Mouse (Mus musculus): ENCODE results near the gene Fgf4. TPM values are rescaled to one million over a fixed set of nuclear protein-coding genes. Genes with fewer than 3 reads are reported as not detected.

Fgf4 gene
- polyA plus RNA-seq, 1 experiment from 2014 or later = not detected

DNA sequence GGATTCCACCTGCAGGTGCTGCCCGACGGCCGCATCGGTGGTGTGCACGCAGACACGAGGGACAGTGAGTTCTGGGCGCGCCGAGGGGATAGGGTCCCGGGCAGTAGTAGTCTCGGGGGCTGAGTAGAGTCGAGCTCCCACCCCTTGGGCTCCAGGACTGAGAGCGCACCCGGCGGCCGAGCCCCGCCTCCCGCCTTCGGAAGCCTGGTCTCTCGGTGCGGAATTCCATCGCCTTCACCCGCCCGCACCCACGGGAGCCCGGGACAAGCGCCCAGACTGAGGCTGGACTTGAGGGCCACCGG lies 14.6 kb downstream of the Fgf4 start:
- Histone ChIP-seq H3K9ac (ENCODE audit: low read depth, low read length) (no peak overlapping the region), H3K4me3 (ENCODE audit: low read depth, low read length) (0 out of 2 replicates have a peak overlapping the region, but pooled peaks have one; percentile 30)
- DNase-seq (ENCODE audit: low spot score) = no peak

DNA sequence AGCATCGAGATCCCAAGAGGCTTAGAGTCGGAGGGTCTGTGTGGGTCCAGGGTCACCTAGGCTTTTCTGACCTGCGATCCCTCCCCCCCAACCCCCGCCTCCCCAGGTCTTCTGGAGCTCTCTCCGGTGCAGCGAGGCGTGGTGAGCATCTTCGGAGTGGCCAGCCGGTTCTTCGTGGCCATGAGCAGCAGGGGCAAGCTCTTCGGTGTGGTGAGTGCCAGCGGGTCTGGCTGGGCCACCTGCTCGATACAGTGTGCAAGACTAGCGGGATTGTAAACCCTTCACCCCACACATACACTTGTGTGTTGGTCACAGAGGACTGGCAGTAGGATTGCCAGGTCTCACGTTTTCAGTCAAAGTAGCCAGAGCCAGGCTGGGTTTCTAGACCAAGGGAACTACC lies 15.0 kb downstream of the Fgf4 start:
- no peaks in the 10 kb centered on the region for H3K9me3 ChIP-seq (ENCODE audit: control insufficient read depth, low read length)

More for the DNA sequence above, 14.6 kb downstream of the Fgf4 start:
- 3% methylated on average over 28 of the region's 28 CpGs for WGBS
- H3K27ac ChIP-seq (ENCODE audit: low read depth, low read length) = no peak overlapping the region
- H3K27me3 ChIP-seq (replicated peaks; ENCODE audit: control insufficient read depth, insufficient read depth, low read length) = peaks cover 75% of the 10 kb centered on the region
- peak overlapping the region; percentile 42; the same call in 1 of the 2 replicates for H3K4me2 ChIP-seq
- H3K9me3 ChIP-seq (ENCODE audit: control insufficient read depth, low read length) = no peaks in the 10 kb centered on the region
- no peaks in the 10 kb centered on the region for H3K36me3 ChIP-seq (ENCODE audit: control insufficient read depth, insufficient read depth, low read length)
- H3K4me1 ChIP-seq (replicated peaks; ENCODE audit: control insufficient read depth, insufficient read depth, low read length) = peaks cover 5% of the 10 kb centered on the region; the same call in 1 of the 2 replicates
- no peak for ATAC-seq (replicated peaks; ENCODE audit: low FRiP score)

DNA sequence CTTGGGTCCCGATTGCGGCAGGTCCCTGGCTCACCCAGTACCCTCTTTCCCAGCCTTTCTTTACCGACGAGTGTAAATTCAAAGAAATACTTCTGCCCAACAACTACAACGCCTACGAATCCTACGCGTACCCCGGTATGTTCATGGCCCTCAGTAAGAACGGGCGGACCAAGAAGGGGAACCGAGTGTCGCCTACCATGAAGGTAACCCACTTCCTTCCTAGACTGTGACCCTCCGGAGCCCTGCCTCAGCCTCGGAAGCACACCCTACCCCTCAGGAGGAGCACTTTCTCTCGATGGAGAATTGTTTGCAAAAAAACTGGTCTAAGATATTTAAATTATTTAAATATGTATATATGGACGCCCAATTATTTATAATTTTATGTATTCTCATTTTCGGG lies 15.5 kb downstream of the Fgf4 start:
- Histone ChIP-seq H3K27me3 (replicated peaks; ENCODE audit: control insufficient read depth, insufficient read depth, low read length) (peaks cover 84% of the 10 kb centered on the region), H3K4me1 (replicated peaks; ENCODE audit: control insufficient read depth, insufficient read depth, low read length) (peaks cover 5% of the 10 kb centered on the region; the same call in 1 of the 2 replicates), H3K27ac (ENCODE audit: low read depth, low read length) (no peak overlapping the region), H3K4me3 (ENCODE audit: low read depth, low read length) (no peak overlapping the region), H3K36me3 (ENCODE audit: control insufficient read depth, insufficient read depth, low read length) (no peaks in the 10 kb centered on the region), H3K9me3 (ENCODE audit: control insufficient read depth, low read length) (no peaks in the 10 kb centered on the region), H3K4me2 (no peak overlapping the region), H3K9ac (ENCODE audit: low read depth, low read length) (no peak overlapping the region)
- DNase-seq (ENCODE audit: low spot score) (no peak), ATAC-seq (replicated peaks; ENCODE audit: low FRiP score) (no peak)
- WGBS = 5% methylated on average over 18 of the region's 18 CpGs

More for the DNA sequence above, 15.0 kb downstream of the Fgf4 start:
- no peak for ATAC-seq (replicated peaks; ENCODE audit: low FRiP score)
- WGBS = 2% methylated on average over 15 of the region's 15 CpGs
- Histone ChIP-seq H3K9ac (ENCODE audit: low read depth, low read length) (no peak overlapping the region), H3K4me1 (replicated peaks; ENCODE audit: control insufficient read depth, insufficient read depth, low read length) (peaks cover 5% of the 10 kb centered on the region; the same call in 1 of the 2 replicates), H3K4me3 (ENCODE audit: low read depth, low read length) (no peak overlapping the region), H3K4me2 (no peak overlapping the region), H3K36me3 (ENCODE audit: control insufficient read depth, insufficient read depth, low read length) (no peaks in the 10 kb centered on the region), H3K27me3 (replicated peaks; ENCODE audit: control insufficient read depth, insufficient read depth, low read length) (peaks cover 79% of the 10 kb centered on the region), H3K27ac (ENCODE audit: low read depth, low read length) (no peak overlapping the region)
- no peak for DNase-seq (ENCODE audit: low spot score)

DNA sequence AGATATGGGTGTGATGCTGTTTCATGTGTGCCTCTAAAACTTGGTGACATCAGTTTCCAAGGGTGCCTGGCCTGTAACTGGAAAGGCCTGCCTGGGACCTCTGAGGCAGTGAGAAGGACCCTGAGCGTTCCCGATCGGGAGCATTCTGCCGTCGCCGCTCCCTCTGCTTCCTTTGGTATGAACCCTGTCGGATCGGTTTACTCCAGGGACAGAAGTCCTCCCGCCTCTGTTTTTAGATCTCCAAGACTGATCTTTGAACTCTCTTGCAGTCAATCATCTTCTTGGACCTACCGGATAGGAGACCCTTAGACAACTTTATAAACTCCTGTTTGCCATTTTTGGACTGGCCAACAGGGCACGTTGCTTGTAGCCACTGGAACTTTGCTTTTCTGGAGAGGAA lies 16.0 kb downstream of the Fgf4 start:
- Histone ChIP-seq H3K4me2 (no peak overlapping the region), H3K27me3 (replicated peaks; ENCODE audit: control insufficient read depth, insufficient read depth, low read length) (peaks cover 84% of the 10 kb centered on the region), H3K27ac (ENCODE audit: low read depth, low read length) (no peak overlapping the region), H3K9ac (ENCODE audit: low read depth, low read length) (no peak overlapping the region), H3K4me3 (ENCODE audit: low read depth, low read length) (no peak overlapping the region), H3K9me3 (ENCODE audit: control insufficient read depth, low read length) (no peaks in the 10 kb centered on the region), H3K36me3 (ENCODE audit: control insufficient read depth, insufficient read depth, low read length) (no peaks in the 10 kb centered on the region), H3K4me1 (replicated peaks; ENCODE audit: control insufficient read depth, insufficient read depth, low read length) (peaks cover 5% of the 10 kb centered on the region; the same call in 1 of the 2 replicates)
- 4% methylated on average over 11 of the region's 11 CpGs for WGBS
- DNase-seq (ENCODE audit: low spot score) = no peak
- ATAC-seq (replicated peaks; ENCODE audit: low FRiP score) = no peak

DNA sequence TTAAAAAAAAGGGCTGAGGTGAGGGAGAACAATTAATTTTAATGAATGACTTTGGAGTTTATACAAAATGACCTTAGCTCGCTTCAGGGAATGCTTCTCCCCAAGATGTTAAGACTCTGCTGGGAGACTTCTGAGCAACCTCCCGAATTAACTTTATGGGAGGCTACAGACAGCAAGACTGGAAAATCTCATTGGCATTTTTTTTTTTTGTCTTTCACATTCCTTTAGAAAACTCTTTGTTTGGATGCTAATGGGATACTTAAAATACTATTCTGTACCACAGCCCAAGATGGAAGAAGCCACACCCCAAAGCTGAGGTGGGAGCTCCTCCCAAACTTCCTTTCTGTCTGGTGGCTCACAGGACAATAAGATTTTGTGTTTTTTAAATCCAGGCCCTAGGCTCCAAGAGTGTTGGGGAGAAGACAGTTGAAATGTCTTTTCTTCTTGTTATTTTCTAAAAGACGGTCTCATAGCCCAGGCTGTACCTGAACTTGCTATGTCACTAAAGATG lies 17.0 kb downstream of the Fgf4 start:
- no peak overlapping the region for H3K27ac ChIP-seq (ENCODE audit: low read depth, low read length)
- H3K4me2 ChIP-seq = no peak overlapping the region
- peaks cover 5% of the 10 kb centered on the region; the same call in 1 of the 2 replicates for H3K4me1 ChIP-seq (replicated peaks; ENCODE audit: control insufficient read depth, insufficient read depth, low read length)
- ATAC-seq (replicated peaks; ENCODE audit: low FRiP score) (no peak), DNase-seq (ENCODE audit: low spot score) (no peak)
- no peak overlapping the region for H3K9ac ChIP-seq (ENCODE audit: low read depth, low read length)
- H3K9me3 ChIP-seq (ENCODE audit: control insufficient read depth, low read length) = no peaks in the 10 kb centered on the region
- H3K36me3 ChIP-seq (ENCODE audit: control insufficient read depth, insufficient read depth, low read length) = no peaks in the 10 kb centered on the region
- peaks cover 80% of the 10 kb centered on the region for H3K27me3 ChIP-seq (replicated peaks; ENCODE audit: control insufficient read depth, insufficient read depth, low read length)
- 60% methylated on average over 3 of the region's 3 CpGs for WGBS
- no peak overlapping the region for H3K4me3 ChIP-seq (ENCODE audit: low read depth, low read length)

DNA sequence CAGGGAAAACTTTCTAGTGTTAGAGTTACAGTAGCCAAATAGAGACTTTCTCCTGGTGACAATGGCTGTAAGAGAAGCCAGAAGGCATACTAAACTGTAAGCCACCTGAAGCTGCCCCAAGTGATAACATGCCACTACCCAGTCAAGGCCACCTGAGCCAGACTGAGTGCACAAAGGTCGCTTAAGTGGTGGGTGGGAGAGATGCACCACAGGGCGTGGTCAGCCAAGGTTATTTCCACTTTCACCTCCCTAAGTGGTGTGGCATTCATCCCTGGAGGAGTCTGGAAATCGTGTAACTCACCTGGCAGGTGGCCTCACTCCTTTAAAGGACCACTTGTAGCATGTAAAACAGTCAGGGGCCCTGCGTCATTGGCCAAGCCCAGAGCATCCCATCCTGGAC lies 20.0 kb downstream of the Fgf4 start:
- H3K36me3 ChIP-seq (ENCODE audit: control insufficient read depth, insufficient read depth, low read length) = no peaks in the 10 kb centered on the region
- H3K27me3 ChIP-seq (replicated peaks; ENCODE audit: control insufficient read depth, insufficient read depth, low read length) = peaks cover 50% of the 10 kb centered on the region
- no peak overlapping the region for H3K27ac ChIP-seq (ENCODE audit: low read depth, low read length)

DNA sequence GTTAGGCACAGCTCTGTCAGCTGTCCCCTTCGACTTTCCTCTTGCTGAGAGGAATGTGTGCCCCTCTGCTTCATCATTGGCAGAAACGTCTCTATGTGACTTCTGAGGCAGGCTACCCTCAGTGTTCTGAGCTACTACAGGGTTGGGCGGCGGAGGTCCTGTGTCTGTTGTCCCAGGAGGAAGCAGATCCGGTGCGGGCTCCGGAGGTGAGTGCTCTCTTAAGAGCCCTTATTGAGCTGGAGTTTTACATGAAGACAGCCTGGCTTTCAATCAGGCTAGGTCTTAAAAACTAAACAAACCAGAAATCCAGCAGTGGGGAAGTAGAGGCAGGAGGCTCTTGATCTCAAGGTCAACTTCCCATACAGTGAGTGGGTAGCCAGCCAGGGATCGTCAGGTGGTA lies 20.4 kb downstream of the Fgf4 start:
- Histone ChIP-seq H3K4me2 (no peak overlapping the region), H3K27me3 (replicated peaks; ENCODE audit: control insufficient read depth, insufficient read depth, low read length) (peaks cover 46% of the 10 kb centered on the region), H3K36me3 (ENCODE audit: control insufficient read depth, insufficient read depth, low read length) (no peaks in the 10 kb centered on the region), H3K4me3 (ENCODE audit: low read depth, low read length) (no peak overlapping the region), H3K27ac (ENCODE audit: low read depth, low read length) (no peak overlapping the region), H3K9ac (ENCODE audit: low read depth, low read length) (no peak overlapping the region), H3K9me3 (ENCODE audit: control insufficient read depth, low read length) (no peaks in the 10 kb centered on the region), H3K4me1 (replicated peaks; ENCODE audit: control insufficient read depth, insufficient read depth, low read length) (no peaks in the 10 kb centered on the region)
- DNase-seq (ENCODE audit: low spot score) = no peak
- no peak for ATAC-seq (replicated peaks; ENCODE audit: low FRiP score)
- whole genome bisulfite sequencing = 75% methylated on average over 8 of the region's 8 CpGs

More for the DNA sequence above, 20.0 kb downstream of the Fgf4 start:
- DNase-seq (ENCODE audit: low spot score) (no peak), ATAC-seq (replicated peaks; ENCODE audit: low FRiP score) (no peak)
- 60% methylated on average over 4 of the region's 4 CpGs for WGBS
- H3K4me2 ChIP-seq = no peak overlapping the region
- H3K4me1 ChIP-seq (replicated peaks; ENCODE audit: control insufficient read depth, insufficient read depth, low read length) = no peaks in the 10 kb centered on the region
- no peak overlapping the region for H3K9ac ChIP-seq (ENCODE audit: low read depth, low read length)
- H3K9me3 ChIP-seq (ENCODE audit: control insufficient read depth, low read length) = no peaks in the 10 kb centered on the region
- no peak overlapping the region for H3K4me3 ChIP-seq (ENCODE audit: low read depth, low read length)

DNA sequence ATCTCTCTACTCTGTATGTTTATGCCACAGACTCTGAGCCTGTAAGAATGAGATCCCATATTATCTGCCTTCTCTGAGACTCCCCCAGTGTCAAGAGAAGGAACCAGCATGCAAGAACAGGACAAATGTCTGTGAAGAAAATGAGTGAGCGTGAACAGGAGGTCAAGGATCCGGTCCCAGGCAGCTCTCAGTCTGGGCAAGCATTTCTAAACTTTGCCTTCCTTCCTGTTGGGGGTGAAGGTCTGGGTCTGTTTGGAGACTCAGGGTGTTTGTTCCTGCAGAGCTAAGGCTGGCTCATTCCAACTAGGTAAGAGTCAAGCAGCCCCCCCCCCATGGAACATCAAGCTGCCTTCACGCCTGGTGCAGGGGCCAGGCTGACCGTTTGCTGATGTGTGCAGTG lies 25.3 kb downstream of the Fgf4 start:
- DNase-seq (ENCODE audit: low spot score) (no peak), ATAC-seq (replicated peaks; ENCODE audit: low FRiP score) (no peak)
- no peaks in the 10 kb centered on the region for H3K36me3 ChIP-seq (ENCODE audit: control insufficient read depth, insufficient read depth, low read length)
- no peaks in the 10 kb centered on the region for H3K9me3 ChIP-seq (ENCODE audit: control insufficient read depth, low read length)
- no peaks in the 10 kb centered on the region for H3K4me1 ChIP-seq (replicated peaks; ENCODE audit: control insufficient read depth, insufficient read depth, low read length)
- H3K27ac ChIP-seq (ENCODE audit: low read depth, low read length) = no peak overlapping the region
- no peak overlapping the region for H3K4me2 ChIP-seq
- 53% methylated on average over 4 of the region's 4 CpGs for WGBS
- H3K4me3 ChIP-seq (ENCODE audit: low read depth, low read length) = no peak overlapping the region
- peaks cover 2% of the 10 kb centered on the region for H3K27me3 ChIP-seq (replicated peaks; ENCODE audit: control insufficient read depth, insufficient read depth, low read length)
- no peak overlapping the region for H3K9ac ChIP-seq (ENCODE audit: low read depth, low read length)

DNA sequence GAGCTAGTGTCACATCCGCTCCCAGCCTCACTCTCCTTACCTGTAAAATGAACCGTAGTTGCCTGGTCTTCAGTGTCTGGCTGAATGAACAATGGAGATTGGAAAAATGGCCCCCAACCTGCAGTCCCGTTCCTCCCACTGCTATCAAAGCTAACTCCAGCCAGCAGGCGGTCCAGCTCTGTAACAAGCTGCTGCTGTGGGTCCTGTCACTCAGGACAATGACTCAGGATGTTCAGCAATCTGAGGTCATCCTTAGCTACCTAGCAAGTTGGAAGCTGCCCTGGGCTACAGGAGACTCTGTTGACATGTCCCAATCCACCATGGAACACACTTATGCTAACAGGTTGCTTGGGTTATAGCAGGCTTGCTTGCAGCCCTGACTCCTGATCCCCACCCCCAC lies 26.0 kb downstream of the Fgf4 start:
- Histone ChIP-seq H3K4me3 (ENCODE audit: low read depth, low read length) (no peak overlapping the region), H3K4me2 (no peak overlapping the region), H3K9ac (ENCODE audit: low read depth, low read length) (no peak overlapping the region), H3K4me1 (replicated peaks; ENCODE audit: control insufficient read depth, insufficient read depth, low read length) (no peaks in the 10 kb centered on the region), H3K27me3 (replicated peaks; ENCODE audit: control insufficient read depth, insufficient read depth, low read length) (no peaks in the 10 kb centered on the region; the same call in 1 of the 2 replicates), H3K9me3 (ENCODE audit: control insufficient read depth, low read length) (no peaks in the 10 kb centered on the region), H3K27ac (ENCODE audit: low read depth, low read length) (no peak overlapping the region), H3K36me3 (ENCODE audit: control insufficient read depth, insufficient read depth, low read length) (no peaks in the 10 kb centered on the region)
- DNase-seq (ENCODE audit: low spot score) (no peak), ATAC-seq (replicated peaks; ENCODE audit: low FRiP score) (no peak)
- 69% methylated on average over 4 of the region's 4 CpGs for WGBS
